Mouse (Mus musculus) fibroblast of lung, adult 2 months (primary cell): ENCODE measurements around the gene Dennd6b.

Experiments used
- DNase-seq: peaks from one replicate; pipeline ENCODE4 v3.0.0-alpha.2; 2011; ENCODE audit warnings: low read depth

The Dennd6b gene

DNA sequence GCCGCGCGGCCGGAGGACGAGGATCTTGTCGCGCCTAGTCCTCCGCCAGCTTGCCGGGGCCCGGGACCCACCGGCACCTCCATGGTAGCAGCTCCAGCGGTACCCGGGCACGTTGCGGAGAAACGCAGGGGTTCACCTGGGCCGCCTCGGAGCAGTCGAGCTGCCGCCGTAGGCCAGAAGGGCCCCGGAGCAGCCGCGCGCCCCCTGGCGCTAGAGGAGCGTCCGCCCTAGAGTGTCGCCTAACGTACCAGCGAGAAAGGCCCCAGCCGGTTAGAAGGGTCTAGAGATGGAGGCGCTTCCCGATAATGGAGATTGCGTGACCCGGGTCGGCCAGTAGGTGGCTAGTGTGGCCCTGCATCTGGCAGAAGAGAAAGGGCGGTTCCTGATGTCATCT, at the start of gene Dennd6b:
TSS of gene Dennd6b (minus strand) at position 184 of the 394 bp plus-strand sequence.
- peak; percentile 89 for DNase-seq

DNA sequence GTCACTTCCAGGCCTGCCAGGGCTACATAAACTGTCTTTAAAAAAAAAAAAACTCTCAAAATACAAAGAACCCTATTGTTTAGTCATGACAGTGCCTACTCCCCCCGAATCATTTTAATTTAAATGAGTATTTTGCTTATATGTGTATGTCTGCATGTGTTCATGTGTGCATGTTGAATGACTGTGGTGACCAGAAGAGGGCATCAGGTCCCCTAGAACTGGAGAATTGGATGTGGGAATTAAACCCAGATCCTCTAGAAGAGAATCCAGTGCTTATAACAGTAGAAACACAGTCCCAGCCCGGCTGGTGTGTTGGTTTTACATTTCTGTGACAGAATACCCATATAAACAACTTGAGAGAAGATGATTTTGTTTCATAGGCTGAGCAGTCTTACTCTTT, 44.7 kb upstream of the Dennd6b start:
- DNase-seq = no peak

DNA sequence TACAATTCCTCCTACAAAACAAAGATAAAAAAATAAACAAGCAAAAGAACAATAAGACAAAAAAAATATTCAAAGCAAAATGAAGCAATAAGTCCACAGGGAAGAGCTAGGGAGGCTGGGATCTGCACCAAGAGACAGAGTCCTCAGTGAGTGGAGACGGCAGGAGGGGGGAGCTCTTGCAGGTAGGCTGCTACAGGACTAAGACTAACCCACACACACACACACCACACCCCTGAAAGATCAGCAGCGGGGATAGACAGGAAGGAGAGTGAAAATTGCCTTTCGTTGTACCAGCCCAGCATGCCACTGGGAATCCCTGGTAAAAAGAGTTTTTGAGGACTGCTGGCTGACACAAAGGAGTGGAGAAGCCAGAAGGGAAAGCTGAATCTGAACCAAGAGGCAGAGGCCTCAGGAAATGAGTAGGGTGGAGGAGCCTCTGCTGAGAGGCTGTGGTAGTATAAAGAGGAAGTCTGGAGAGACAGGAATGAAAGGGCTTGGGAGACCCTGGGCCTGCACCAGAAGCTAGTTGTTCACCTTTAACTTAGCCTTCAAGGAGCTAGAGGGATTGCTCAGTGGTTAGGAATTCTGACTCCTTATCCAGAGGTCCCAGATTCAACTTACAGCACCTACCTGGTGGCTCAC, 43.6 kb upstream of the Dennd6b start:
- no peak for DNase-seq

DNA sequence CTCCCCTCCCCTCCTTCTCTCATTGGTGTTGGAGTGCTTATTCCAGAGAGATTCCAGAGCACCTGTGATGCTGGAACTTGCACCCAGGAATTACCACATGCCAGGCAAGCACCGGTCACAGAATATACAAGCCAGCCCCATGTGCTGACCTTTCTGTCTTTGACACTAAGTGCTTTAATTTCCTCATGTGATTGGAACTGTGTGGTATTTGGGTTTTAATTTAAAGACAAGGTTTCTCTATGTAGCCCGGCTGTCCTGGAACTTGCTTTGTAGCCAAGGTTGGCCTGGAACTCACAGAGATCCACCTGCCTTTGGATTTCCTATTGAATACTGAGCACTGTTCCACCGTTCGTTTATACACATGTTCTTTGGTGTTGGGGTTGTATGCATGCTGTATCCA, 37.8 kb upstream of the Dennd6b start:
- no peak for DNase-seq

DNA sequence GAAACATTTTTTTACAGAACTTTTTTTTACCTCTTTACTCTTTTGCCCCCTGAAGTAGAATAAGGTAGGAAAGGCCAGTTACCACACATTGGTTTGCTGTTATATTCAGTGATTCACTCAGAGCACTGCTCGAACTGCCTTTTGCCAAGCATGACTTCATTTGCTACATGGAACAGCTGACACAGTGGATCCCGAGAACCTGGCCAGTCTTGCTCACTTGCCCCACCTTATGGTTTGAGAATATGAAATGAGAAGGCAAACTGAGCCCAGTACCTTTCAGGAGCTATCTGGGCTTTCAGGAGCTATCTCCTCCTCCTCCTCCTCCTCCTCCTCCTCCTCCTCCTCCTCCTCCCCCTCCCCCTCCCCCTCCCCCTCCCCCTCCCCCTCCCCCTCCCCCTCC, 37.3 kb upstream of the Dennd6b start:
- DNase-seq = peak; percentile 58

DNA sequence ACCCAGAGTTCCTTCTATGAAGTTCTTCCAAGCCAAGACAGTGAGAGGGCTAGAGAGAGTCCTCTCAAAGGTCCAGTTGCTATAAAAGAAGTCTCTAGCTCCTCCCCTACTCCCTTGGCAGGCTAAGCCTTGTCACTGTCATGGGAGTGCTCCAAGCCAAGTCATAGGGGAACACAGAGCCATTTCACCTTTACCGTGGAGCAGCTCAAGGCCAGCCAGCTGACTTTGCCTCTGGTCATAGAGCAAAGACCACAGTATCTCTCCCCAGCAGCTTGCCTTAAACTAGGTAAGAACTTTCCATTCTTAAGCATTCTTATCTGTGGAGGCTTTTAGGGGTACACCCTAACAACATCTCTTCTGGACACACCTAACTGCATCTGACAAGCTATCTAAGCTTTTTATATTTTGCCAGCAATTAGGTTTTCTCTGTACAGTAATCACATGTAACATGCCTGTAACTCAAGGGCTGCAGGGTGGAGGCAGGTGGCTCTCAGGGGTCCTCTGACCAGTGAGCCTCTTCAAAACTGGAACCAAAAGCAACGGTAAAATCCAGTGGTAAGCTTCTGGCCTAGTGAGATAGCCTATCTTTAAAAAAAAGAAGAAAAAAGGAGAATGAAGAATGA, 19.4 kb upstream of the Dennd6b start:
- no peak for DNase-seq

DNA sequence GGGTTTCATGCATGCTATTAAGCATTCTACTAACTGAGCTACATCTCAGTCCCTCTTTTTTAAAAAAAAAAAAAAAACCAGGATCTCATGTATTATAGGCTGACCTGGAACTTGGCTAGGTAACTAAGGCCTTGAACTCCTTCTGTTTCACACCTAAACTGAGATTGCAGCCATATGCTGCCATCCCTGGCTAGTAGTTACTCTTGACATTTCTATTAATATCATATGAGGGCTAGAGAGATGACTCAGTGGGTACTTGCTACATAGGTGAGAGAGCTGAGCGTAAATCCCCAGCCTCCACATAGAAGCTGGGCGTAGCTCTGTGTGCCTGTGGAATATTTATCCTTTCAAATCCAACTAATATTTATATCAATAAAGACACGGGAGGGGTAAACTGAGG, 18.7 kb upstream of the Dennd6b start:
- no peak for DNase-seq

DNA sequence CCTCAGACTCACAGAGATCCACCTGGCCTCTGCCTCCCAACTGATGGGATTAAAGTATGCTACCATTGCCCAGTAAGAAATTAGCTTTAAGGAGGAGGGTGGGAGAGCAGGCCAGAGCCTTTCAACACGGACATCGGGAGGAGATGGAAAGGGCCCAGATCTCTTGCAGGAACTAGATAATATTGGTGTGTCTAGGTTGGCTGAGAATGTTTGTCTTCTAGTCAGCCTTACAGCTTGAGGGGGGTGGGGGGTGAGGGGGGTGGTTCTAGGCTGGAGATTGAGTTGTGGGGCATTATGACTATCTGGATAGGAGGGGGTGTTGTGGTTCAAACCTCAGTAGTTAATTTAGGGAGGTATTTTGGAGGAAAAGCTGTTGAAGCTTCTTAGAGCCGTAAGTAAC, 17.2 kb upstream of the Dennd6b start:
- no peak for DNase-seq

DNA sequence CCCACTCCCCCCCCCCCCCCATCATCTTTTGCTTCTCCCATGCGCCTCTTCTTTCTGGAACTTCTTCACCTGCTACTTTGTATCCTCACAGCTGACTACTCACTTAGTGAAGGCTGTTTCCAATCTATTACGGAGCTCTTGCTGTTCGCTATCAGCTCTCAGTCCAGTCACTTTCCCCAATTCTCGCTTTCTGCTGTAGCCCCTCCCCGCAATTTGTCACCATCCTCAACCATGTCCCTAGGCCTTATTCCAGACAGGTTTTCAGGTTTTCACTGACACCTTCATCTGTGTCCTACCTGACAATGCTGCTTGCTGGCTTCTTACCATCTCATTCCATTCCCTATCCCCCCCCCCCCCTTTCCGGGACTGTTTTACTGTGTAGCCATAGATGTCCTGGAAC, 16.2 kb upstream of the Dennd6b start:
- DNase-seq = no peak

DNA sequence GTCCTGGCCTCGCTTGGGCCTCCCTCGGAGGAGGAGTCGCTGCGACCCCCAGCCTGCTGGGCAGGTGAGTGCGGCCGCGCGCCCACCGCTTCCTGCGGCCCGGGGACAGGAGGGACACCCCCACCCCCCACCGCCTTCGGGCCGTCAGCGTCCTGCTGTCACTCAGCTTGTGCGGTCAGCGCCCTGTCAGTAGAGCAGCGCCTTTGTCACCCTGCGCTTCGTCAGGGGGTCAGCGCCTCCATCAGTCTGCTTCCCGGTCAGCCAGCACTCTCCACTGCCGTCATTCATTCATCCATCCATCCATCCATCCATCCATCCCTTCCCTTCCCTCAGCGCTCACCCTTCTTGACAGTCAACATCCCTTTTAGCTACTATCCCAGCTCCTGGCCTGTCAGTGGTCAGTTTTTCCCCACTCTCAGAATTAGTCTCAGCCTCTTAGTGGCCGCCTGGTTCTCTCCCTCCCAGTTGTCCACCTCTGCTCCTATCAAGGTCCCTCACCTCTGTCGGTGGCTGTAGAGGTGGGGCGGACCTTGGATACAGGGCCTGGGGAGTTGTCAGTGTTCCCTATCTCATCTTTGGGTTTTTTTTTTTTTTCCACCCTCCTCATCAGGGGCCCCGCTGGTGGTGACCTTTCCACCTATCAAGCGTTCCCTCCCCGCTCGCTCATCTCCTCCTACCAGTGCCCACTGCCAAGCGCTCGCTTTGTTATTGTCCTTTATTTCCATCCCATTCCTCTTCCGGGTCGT, 15.6 kb upstream of the Dennd6b start:
- no peak for DNase-seq

DNA sequence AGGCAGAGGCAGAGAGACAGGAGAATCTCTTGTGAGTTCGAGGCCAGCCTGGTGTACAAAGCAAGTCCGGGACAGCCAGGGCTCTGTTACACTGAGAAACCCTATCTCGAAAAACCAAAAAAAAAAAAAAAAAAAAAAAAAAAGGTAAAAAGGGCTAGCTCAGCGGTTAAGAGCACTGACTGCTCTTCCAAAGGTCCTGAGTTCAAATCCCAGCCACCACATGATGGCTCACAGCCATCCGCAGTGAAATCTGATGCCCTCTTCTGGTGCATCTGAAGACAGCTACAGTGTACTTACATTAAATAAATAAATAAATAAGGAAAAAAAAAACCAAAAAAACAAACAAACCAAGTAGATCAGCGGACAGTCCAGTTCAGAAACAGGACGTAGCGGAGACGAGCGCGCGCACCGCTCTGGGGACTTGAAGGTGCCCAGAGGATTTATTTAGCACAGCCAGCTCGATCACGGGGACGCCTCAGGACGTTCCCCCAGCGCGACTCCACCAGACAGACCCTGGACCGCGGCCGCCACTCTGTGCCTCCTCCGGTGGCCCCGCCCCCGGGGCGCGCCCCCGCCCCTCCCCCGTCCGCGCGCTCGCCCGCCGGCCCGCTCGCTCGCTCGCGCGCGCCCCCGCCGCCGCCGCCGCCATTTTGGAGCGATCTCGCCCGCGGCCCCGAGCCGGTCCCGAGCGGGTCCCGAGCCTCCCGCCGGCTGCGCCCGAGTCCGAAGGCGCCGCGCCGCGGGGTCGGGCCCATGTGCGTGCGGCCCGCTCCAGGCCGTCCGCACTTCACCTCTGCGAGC, 14.8 kb upstream of the Dennd6b start, which contains the start of gene Ppp6r2:
TSS of gene Ppp6r2 (plus strand) at position 639 of the 801 bp plus-strand sequence.
- peak; percentile 22 for DNase-seq

DNA sequence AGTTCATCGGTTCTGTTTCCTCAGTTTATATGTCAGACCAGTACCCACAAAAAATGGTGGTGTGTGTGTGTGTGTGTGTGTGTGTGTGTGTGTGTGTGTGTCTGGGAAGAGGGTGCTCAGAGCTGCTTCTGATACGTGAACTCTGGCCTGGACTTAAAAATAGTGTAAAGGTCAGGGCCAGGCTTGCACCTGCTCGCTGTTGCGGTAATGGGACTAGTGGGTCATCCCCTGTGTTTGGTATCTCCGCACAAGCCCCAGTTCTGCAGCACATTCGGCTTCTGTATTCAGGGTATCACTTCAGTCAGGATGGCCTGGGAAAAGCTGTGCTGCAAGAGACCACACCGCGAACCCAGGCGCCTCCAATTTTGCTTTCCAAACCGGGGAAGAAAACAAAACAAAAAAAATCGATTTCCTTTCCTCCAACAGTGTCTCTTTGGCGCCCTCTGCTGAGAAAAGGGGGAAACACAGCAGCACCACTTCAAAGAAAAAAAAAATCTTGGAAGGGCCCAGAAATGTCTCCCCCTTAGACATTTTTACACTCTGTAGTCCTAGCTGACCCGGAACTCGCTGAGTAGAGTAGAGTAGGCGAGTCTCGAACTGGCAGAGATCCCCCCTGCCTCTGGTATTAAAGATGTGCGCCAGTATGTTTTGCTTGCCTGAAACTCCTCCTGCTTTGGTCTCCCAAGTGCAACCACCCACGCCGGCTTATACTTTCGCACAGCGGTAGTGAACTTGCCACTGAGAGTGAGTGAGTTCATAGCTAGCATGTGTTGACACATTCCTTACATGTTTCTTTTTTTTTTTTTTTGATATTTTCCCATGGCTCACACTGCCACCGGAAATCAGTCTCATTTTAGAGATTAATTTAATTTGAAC, 13.8 kb upstream of the Dennd6b start:
- peak; percentile 82 for DNase-seq

DNA sequence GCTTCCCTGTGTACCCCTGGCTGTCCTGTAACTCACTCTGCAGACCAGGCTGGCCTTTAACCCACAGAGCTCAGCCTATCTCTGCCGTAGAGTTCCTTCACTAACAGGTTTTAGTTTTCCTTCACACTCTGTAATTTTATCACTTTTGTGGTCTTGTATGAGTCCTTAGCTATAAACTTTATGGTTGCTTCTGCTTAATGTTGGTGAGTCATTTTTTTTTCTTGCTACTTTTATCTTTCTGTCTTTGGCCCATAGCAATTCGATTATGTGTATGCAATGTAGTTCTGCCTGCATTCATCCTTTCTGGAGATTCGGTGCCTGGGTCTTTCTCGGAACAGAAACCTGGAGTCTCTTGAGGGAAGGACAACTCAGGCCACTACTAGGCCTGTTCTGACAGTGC, 11.2 kb upstream of the Dennd6b start:
- DNase-seq = no peak

DNA sequence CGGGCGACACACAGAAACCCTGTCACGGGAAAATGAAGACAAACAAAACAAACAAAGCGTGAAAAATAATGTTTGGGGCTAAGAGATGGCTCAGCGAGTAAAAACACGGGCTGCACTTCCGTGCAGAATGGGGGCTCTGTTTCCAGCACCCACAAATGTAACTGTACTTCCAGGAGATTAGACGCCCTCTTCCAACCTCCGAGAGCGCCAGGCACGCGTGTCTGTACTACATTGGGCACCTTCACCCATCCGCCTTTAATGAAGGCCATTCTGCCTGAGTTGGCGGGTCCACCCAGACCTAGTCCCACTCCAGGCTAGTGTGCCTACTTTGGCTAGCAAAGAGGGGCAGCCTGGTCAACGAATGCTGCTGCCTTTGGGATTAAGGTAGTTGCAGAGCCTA, 760 bp upstream of the Dennd6b start:
- no peak for DNase-seq

DNA sequence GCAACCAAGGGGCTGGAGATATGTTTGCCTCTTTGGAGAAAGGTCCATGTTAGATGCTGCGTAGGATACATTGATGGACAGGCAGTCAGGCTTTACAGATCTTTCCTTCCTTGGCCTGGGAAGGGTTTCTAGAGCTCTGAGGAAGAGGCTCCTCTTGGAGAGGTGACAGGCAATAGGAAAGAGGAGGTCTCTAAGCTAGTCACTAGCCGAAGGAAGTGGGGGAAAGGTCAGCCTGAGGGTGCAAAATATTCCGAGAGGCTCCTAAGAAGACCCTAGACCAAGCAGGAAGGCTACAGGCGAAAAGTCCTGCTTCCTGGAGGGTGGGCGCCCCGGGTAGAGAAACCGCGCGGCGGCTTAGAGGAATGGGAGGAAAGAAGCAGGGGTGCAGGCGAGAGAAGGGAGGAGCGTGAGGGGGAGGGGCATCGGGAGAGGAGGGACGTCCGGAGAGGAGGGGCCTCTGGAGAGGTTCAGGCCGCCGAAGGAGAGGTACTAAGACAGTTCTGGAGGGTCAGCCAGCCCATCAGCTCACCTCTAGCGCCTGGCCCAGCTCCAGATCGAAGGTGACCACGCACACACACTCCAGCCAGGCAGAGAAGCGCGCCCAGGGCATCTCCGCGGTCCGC, 495 bp downstream of the Dennd6b start:
- DNase-seq = no peak

DNA sequence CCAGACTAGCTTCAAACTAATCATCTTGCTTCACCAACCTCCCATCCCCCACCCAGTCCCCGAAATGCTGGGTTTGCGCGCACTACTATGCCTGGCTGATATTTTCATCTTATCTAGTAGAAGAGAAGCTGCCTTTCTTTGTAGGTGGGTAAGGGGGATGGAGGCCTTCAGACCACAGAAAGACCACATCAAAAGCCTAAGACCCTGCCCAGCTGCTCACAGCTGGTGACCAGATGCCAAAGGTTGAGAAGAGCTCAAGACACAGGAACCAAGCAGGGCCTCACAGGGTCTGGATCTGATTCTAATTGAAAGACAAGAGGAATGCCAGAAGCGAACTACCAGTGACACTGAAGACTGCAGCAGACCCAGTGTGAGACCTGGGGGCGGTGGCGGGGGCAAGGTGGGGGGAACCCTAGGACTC, 1.0 kb downstream of the Dennd6b start:
- no peak for DNase-seq

DNA sequence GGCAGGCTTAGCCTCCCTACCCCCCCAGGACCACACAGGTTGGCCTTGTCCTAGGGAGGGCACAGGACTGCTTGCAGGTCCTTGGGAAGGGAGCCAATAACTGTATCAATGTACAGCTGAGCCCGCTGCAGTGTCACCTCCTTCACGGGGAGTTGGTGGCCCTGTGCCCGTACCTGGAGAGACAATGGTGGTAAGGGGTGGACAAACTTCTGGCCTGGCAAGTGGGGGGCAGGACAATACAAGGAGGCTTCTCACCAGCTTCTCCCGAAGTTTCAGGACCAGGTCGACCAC, 11.4 kb downstream of the Dennd6b start:
- DNase-seq = no peak

DNA sequence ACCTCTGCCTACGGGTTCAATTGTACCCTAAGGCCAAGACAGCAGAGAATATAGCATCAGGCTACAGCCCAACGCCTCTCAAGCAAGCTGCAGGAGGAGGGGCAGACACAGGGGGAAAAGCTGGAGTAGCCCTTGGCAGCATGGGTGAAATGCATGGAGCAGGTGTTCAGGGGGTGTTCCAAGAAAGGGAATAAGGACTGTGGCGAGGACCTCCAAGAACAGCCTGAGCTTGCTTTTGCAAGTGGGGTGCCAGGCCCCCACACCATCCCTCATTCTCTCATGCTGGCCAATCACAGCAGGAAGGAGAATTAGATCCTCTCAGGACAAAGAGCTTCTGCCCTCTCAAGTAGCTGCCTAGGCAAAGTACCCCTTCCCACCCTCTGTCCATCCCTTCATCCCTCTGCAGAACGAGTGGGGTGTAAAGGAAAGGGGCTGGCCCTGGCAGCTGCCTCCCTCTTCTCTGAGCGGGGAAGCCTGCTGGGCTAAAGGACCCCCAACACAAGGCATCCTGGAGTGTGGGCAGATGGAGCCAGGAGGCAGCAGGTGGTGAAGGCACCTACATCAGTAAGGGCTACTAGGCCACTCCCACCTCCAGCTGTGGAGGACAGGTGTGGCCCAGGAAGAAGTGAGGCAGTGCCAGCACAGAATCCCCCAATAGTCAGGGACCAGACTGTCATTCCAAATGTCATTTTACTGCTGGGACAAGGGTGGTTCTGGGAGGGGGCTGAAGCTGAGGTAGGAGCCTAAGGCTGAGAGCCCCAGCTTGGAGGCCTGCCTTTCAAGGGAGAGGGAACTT, 12.0 kb downstream of the Dennd6b start:
- DNase-seq = no peak

DNA sequence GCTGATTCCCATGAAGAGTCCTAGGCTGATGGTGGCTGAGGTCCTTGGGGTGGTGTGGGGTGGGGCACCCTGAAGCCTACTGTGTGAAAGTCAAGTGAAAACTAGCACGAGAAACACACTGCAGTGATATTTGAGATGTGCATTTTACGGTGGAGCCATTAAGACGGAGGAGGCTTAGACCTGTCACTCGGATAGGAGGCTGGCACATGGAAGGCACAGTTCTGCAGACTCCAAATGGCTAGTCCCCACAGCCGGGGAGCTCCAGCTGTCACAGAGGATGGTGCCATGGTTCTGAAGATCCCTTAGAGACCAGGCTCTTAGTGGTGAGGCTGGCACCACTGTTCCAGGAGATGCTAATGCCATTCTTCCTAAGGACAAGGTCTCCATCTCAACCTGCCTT, 13.5 kb downstream of the Dennd6b start:
- no peak for DNase-seq

DNA sequence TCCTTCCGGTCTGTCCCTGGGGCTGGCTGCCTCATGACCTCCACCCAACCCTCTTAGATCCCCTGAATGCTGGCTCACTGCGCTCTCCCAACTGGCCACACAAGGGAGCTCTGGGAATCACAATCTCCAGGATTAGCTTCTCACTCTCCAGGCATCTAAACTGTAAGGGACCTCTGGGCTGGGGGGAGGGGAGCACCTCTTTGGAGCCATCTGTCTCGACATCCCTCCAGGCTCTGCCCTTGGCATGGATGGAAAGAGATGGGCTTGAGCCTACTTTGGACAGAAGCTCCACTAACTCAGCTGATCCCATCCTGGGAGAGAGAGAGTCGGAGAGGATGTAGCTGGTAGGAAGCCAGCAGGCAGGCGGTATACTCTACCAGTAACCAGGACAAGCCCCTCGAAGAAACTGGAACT, 14.0 kb downstream of the Dennd6b start:
- no peak for DNase-seq
